Mouse (Mus musculus) ES-Bruce4 (cell line): Measurements from ENCODE around the gene Rabl2. TPM values are rescaled to one million over a fixed set of nuclear protein-coding genes. Genes with fewer than 3 reads are reported as not detected.

ENCODE experiments used
- H3K27ac ChIP-seq: 2 replicates; pipeline ENCODE4 v1.5.1; 2012; ENCODE audit warnings: low read length, inconsistent platforms; ENCODE audit not compliant: insufficient read depth
- H3K27me3 ChIP-seq: 2 replicates; pipeline ENCODE4 v1.6.1; 2012; ENCODE audit warnings: mild to moderate bottlenecking, low read length, inconsistent platforms; ENCODE audit not compliant: control insufficient read depth, poor library complexity, insufficient read depth, severe bottlenecking
- H3K36me3 ChIP-seq: 2 replicates; pipeline ENCODE4 v1.6.1; 2012; ENCODE audit warnings: inconsistent platforms, mild to moderate bottlenecking, low read length, moderate library complexity; ENCODE audit not compliant: control insufficient read depth, poor library complexity, insufficient read depth, severe bottlenecking
- H3K4me1 ChIP-seq: one replicate; pipeline ENCODE4 v1.8.1; 2011; ENCODE audit warnings: low read length; ENCODE audit not compliant: control insufficient read depth, insufficient read depth
- H3K4me3 ChIP-seq: 2 replicates; pipeline ENCODE4 v1.5.1; 2011; ENCODE audit warnings: low read depth, mild to moderate bottlenecking, low read length
- H3K9ac ChIP-seq: 2 replicates; pipeline ENCODE4 v1.6.1; 2012; ENCODE audit warnings: low read depth, mild to moderate bottlenecking, inconsistent platforms; ENCODE audit not compliant: poor library complexity, severe bottlenecking
- H3K9me3 ChIP-seq: replicated peaks from 2 replicates; pipeline ENCODE4 v1.6.1; 2012; ENCODE audit warnings: mild to moderate bottlenecking, low read length, inconsistent platforms; ENCODE audit not compliant: control insufficient read depth, poor library complexity, insufficient read depth, severe bottlenecking
- CTCF ChIP-seq: IDR thresholded peaks from one replicate; pipeline ENCODE4 v1.8.1; 2011; ENCODE audit warnings: low read depth, low read length
- EP300 ChIP-seq: IDR thresholded peaks from 2 replicates; pipeline ENCODE4 v1.6.1; 2011; ENCODE audit warnings: low read depth, low read length; ENCODE audit not compliant: insufficient read depth
- POLR2A ChIP-seq: IDR thresholded peaks from one replicate; pipeline ENCODE4 v1.8.1; 2011; ENCODE audit warnings: low read length; ENCODE audit not compliant: insufficient read depth
- polyA plus RNA-seq: library from polyadenylated mRNA; stranded (reverse); fragments of >200 nt; gene quantifications from 2 replicates; pipeline ENCODE4 v1.2.4, GENCODE M21; 2011; ENCODE audit warnings: low read depth; ENCODE audit not compliant: missing spikeins, insufficient read depth, insufficient read length

The Rabl2 gene
- polyA plus RNA-seq, 1 experiment, result 12.6 TPM

DNA sequence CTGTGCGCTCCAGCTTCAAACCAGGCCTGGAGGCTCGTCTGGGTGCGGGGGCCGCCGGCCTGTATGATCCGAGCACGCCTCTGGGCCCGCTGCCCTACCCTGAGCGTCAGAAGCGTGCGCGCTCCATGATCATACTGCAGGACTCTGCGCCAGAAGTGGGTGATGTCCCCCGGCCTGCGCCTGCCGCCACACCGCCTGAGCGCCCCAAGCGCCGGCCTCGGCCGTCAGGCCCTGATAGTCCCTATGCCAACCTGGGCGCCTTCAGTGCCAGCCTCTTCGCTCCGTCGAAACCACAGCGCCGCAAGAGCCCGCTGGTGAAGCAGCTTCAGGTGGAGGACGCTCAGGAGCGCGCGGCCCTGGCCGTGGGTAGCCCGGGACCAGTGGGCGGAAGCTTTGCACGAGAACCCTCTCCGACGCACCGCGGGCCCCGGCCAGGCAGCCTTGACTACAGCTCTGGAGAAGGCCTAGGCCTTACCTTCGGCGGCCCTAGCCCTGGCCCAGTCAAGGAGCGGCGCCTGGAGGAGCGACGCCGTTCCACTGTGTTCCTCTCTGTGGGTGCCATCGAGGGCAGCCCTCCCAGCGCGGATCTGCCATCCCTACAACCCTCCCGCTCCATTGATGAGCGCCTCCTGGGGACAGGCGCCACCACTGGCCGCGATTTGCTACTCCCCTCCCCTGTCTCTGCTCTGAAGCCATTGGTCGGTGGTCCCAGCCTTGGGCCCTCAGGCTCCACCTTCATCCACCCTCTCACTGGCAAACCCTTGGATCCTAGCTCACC lies 43.7 kb downstream of the Rabl2 start:
- no peaks in the 10 kb centered on the region for H3K27me3 ChIP-seq
- peak overlapping the region; percentile 65 for H3K4me3 ChIP-seq
- TF ChIP-seq CTCF (peak; percentile 39), EP300 (no peak)
- H3K9ac ChIP-seq, result peak overlapping the region; percentile 64
- H3K9me3 ChIP-seq, result peaks cover 11% of the 10 kb centered on the region; the same call in 1 of the 2 replicates
- no peaks in the 10 kb centered on the region for H3K4me1 ChIP-seq
- no peaks in the 10 kb centered on the region for H3K36me3 ChIP-seq
- no peak overlapping the region for H3K27ac ChIP-seq

DNA sequence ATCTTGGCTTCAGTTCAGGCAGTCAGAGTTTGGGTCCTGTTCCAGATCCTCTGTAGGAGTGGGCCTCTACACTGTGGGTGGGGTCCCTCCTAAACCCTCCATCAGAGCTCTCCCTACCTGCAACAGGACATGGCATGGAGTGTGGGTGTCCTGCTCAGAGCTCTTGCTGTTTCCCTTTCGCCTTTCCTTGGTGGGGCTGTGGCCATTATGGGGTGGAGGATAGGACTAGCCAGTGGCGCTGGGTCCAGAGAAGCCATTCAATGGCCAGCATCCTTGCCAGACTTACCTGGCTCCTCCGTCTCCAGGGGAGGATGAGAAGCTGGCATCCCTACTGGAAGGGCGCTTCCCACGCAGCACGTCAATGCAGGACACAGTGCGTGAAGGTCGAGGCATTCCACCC lies 44.4 kb downstream of the Rabl2 start:
- Histone ChIP-seq H3K27me3 (no peaks in the 10 kb centered on the region), H3K9me3 (peaks cover 11% of the 10 kb centered on the region; the same call in 1 of the 2 replicates), H3K36me3 (no peaks in the 10 kb centered on the region), H3K4me3 (peak overlapping the region; percentile 61; the same call in 1 of the 2 replicates), H3K4me1 (no peaks in the 10 kb centered on the region), H3K9ac (peak overlapping the region; percentile 64), H3K27ac (no peak overlapping the region)
- no peak for TF ChIP-seq CTCF
- TF ChIP-seq POLR2A, result no peak

DNA sequence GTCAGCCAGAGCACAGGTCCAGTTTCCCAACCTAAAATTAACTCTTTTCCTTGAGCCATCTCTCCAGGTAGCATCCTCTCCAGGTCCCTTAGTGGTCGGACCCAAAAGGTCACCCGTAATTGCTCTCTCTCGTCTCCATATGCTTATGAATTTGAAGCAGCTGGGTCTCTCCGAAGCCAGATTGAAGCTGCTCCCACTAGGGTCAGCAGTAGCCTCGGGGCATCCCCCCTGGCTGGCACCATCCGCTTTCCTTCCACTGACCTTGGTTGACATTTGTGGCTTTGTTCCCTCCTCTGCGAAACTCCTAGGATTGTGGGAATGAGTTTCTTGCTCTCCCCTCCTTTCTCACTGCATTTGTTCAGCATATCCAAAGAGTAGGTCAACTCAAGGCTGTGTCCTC lies 47.6 kb downstream of the Rabl2 start:
- Histone ChIP-seq H3K36me3 (no peaks in the 10 kb centered on the region), H3K9me3 (peaks cover 14% of the 10 kb centered on the region), H3K27me3 (no peaks in the 10 kb centered on the region), H3K4me1 (no peaks in the 10 kb centered on the region), H3K27ac (no peak overlapping the region), H3K9ac (no peak overlapping the region), H3K4me3 (no peak overlapping the region)
- no peak for TF ChIP-seq POLR2A
- TF ChIP-seq EP300, result no peak
- no peak for TF ChIP-seq CTCF

DNA sequence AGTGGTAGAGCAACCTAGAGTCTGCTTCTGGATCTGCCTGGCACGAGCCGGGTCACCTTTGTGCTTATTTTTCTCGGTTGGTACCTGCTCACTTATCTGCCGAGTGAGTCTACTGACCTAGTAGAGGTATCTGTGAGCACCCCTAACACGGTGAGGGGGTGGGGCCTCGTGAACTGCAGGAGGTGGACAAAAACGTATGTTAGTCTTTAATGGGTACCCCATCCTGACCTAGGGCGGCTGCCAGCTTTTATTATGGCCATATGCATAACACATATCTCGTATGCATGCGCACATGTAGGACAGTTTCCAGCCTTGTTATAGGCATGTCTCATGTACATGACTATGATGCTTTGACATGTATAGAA lies 57.9 kb downstream of the Rabl2 start:
- no peak overlapping the region for H3K4me3 ChIP-seq
- H3K4me1 ChIP-seq, result no peaks in the 10 kb centered on the region
- TF ChIP-seq CTCF (no peak), EP300 (no peak), POLR2A (no peak)
- no peaks in the 10 kb centered on the region for H3K36me3 ChIP-seq
- H3K9ac ChIP-seq, result no peak overlapping the region
- no peaks in the 10 kb centered on the region for H3K27me3 ChIP-seq
- no peak overlapping the region for H3K27ac ChIP-seq
- H3K9me3 ChIP-seq, result no peaks in the 10 kb centered on the region

DNA sequence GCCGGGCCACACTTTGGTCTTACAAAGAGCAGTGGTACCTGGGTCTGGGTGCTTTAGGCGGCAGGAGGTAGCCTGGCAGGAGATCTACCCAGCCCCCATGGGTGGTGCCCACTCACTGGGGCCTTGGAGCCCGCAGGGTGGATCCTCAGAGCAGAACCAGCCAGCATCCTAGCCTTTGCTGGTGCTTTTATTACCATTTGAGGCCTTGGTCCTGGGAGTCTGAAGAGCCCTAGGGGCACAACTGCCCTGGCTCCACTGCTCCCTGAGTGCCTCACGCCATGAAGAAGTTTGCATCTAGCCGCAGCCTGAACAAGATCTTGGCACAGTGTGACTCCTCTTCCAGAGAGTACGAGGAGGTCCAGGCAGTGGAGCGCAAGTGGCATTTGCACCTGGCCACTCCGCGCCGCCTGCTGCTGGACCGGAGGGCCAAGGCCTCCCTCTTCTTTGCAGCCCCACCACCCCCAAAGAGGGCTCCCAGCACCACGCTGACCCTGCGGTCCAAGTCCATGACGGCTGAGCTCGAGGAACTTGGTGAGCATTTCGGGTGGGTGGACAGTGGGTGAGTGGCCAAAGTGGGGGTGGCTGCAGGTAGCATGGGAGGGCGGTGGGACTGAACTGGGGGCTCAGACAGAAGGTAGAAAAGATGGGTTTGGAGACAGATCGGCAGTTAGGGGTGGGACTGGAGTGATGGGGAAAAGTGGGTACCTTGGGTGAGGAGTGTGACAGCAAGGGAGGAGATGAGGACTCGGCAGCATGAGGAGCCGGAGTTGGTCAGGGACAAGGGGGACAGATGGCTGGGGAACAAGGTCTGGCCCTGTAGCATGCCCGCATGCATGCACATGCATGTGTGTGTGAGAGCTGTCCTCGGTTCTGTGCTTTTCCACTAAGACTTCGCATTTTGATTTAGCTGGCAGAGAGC lies 58.5 kb downstream of the Rabl2 start:
- TF ChIP-seq EP300, result no peak
- no peak for TF ChIP-seq POLR2A
- no peak for TF ChIP-seq CTCF
- Histone ChIP-seq H3K9me3 (no peaks in the 10 kb centered on the region), H3K27me3 (no peaks in the 10 kb centered on the region), H3K27ac (no peak overlapping the region), H3K9ac (peak overlapping the region; percentile 13; the same call in 1 of the 2 replicates), H3K36me3 (no peaks in the 10 kb centered on the region), H3K4me1 (no peaks in the 10 kb centered on the region), H3K4me3 (peak overlapping the region; percentile 32)

Other genes starting within 250 kb of the Rabl2 start
- gene Lmf2, start 236.3 kb downstream of the Rabl2 start, polyA plus RNA-seq, result 41.4 and 42.1 TPM in 2 replicates
- 164 and 173 TPM in 2 replicates for gene Ncaph2, start 236.2 kb downstream of the Rabl2 start, polyA plus RNA-seq
- 11.0 and 12.0 TPM in 2 replicates for gene Sco2, start 218.1 kb downstream of the Rabl2 start, polyA plus RNA-seq
- not detected in 2 replicates for gene Tymp, start 214.9 kb downstream of the Rabl2 start, polyA plus RNA-seq
- gene Odf3b, start 212.6 kb downstream of the Rabl2 start, polyA plus RNA-seq, result 1.4 and 2.6 TPM in 2 replicates
- not detected in 2 replicates for gene Klhdc7b, start 207.0 kb downstream of the Rabl2 start, polyA plus RNA-seq
- not detected in 2 replicates for gene Syce3, start 181.4 kb downstream of the Rabl2 start, polyA plus RNA-seq
- gene Cpt1b, start 166.1 kb downstream of the Rabl2 start, polyA plus RNA-seq, result 4.9 and 6.1 TPM in 2 replicates
- 2.1 and 3.2 TPM in 2 replicates for gene C730034F03Rik, start 162.3 kb downstream of the Rabl2 start, polyA plus RNA-seq
- not detected in 2 replicates for gene Gm44502, start 162.2 kb downstream of the Rabl2 start, polyA plus RNA-seq
- gene Chkb, start 162.0 kb downstream of the Rabl2 start, polyA plus RNA-seq, result 41.3 and 45.7 TPM in 2 replicates
- gene Mapk8ip2, start 138.0 kb downstream of the Rabl2 start, polyA plus RNA-seq, result 4.2 and 4.9 TPM in 2 replicates
- gene Arsa, start 114.5 kb downstream of the Rabl2 start, polyA plus RNA-seq, result 17.9 and 24.9 TPM in 2 replicates
- 4.4 and 5.6 TPM in 2 replicates for gene Shank3, start 92.3 kb downstream of the Rabl2 start, polyA plus RNA-seq
- not detected in 2 replicates for gene Acr, start 23.6 kb downstream of the Rabl2 start, polyA plus RNA-seq
- not detected in 2 replicates for gene Syt10, start 249.9 kb upstream of the Rabl2 start, polyA plus RNA-seq